Mouse (Mus musculus) C2C12 (cell line): ENCODE results near the gene Ccdc186. TPM values are rescaled to one million over a fixed set of nuclear protein-coding genes. Genes with fewer than 3 reads are reported as not detected.

Source experiments
- H3K27me3 ChIP-seq: one replicate; pipeline ENCODE4 v1.6.1; 2011; ENCODE audit not compliant: control insufficient read depth, insufficient read depth, insufficient read length
- H3K36me3 ChIP-seq: one replicate; pipeline ENCODE4 v1.6.1; 2011; ENCODE audit not compliant: control insufficient read depth, insufficient read depth
- H3K4me3 ChIP-seq: one replicate; pipeline ENCODE4 v1.5.1; 2011; ENCODE audit warnings: mild to moderate bottlenecking, control low read depth; ENCODE audit not compliant: poor library complexity, insufficient read depth, severe bottlenecking
- H3K79me2 ChIP-seq: one replicate; pipeline ENCODE4 v1.6.1; 2011; ENCODE audit not compliant: control insufficient read depth, insufficient read depth
- H3K79me3 ChIP-seq: one replicate; pipeline ENCODE4 v1.6.1; 2011; ENCODE audit warnings: low read depth, control low read depth
- H3ac ChIP-seq: one replicate; pipeline ENCODE3; 2011; ENCODE audit warnings: low read depth; ENCODE audit not compliant: control insufficient read depth, insufficient read length
- CEBPB ChIP-seq: IDR thresholded peaks from one replicate; pipeline ENCODE4 v1.6.1; 2011; ENCODE audit warnings: low read depth, mild to moderate bottlenecking, control low read depth, moderate library complexity
- CTCF ChIP-seq: IDR thresholded peaks from one replicate; pipeline ENCODE4 v1.5.1; 2011; ENCODE audit not compliant: control insufficient read depth, insufficient read depth, insufficient read length
- FOSL1 ChIP-seq: IDR thresholded peaks from one replicate; pipeline ENCODE4 v1.8.0; 2011; ENCODE audit warnings: mild to moderate bottlenecking, low read length; ENCODE audit not compliant: poor library complexity, insufficient read depth, severe bottlenecking
- MAX ChIP-seq: IDR thresholded peaks from one replicate; pipeline ENCODE4 v1.6.1; 2011; ENCODE audit warnings: mild to moderate bottlenecking, control low read depth
- MYOD1 ChIP-seq: IDR thresholded peaks from one replicate; pipeline ENCODE4 v1.6.1; 2011; ENCODE audit warnings: low read depth; ENCODE audit not compliant: control insufficient read depth, insufficient read length
- MYOG ChIP-seq: IDR thresholded peaks from one replicate; pipeline ENCODE4 v1.6.1; 2011; ENCODE audit not compliant: control insufficient read depth, insufficient read length; ENCODE audit errors: extremely low read depth
- USF1 ChIP-seq: IDR thresholded peaks from one replicate; pipeline ENCODE4 v1.6.1; 2011; ENCODE audit warnings: low read depth, mild to moderate bottlenecking, control low read depth, moderate library complexity
- polyA plus RNA-seq: library from polyadenylated mRNA; unstranded; fragments of >200 nt; fragmentation: generic; extraction: Trizol; gene quantifications from one replicate; pipeline ENCODE4 v1.2.1, GENCODE M21; 2012; ENCODE audit warnings: missing spikeins

Gene Ccdc186
- polyA plus RNA-seq, 1 experiment, result 2.9 TPM

DNA sequence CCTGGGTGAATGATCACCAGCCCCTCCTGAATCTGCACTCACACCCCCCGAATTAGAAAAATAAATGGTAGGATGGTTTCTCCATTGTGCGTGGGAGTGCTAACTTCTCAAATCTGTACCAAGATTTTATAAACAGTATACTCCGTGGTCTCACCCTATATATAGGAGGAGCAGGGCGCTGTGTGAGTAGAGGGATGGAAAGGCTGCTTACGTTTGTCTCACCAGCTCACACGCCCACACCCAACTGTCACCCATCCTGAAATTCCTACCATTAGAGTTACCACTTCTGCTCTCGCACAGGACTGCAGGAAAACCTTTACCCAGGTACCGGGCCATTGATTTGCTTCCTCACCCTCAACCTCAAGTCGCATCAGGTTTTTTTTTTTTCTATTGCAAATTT is 53.0 kb downstream of the Ccdc186 start:
- TF ChIP-seq FOSL1, result no peak
- no peak for TF ChIP-seq CEBPB
- TF ChIP-seq MYOD1, result no peak
- TF ChIP-seq MYOG, result no peak
- no peak for TF ChIP-seq CTCF
- no peak for TF ChIP-seq USF1
- TF ChIP-seq MAX, result no peak
- Histone ChIP-seq H3ac (no peak overlapping the region), H3K4me3 (no peak overlapping the region), H3K27me3 (no peaks in the 10 kb centered on the region), H3K79me3 (no peaks in the 10 kb centered on the region), H3K79me2 (no peaks in the 10 kb centered on the region), H3K36me3 (no peaks in the 10 kb centered on the region)

DNA sequence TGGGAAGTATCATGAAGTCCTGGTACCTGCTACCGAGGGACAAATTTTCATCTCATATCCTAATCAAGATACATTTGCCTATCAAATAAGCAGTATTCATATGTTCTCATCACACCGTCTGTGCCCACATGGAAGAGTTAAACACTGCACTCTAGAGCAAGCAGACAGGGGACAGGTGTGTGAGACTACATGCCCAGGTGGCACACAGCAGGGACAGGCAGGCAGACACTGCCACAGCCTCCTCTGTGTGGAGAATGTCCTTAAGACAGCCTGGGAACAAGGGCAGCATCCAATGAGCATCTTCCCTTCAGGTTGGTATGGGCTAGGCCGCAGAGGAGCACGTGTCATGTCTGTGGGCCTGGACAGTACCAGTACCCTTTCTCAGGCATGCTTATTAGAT is 59.3 kb downstream of the Ccdc186 start:
- no peak overlapping the region for H3K4me3 ChIP-seq
- TF ChIP-seq CTCF (no peak), FOSL1 (no peak), CEBPB (no peak), MYOG (no peak), USF1 (no peak), MYOD1 (no peak), MAX (no peak)
- no peaks in the 10 kb centered on the region for H3K27me3 ChIP-seq
- no peaks in the 10 kb centered on the region for H3K79me3 ChIP-seq
- no peaks in the 10 kb centered on the region for H3K79me2 ChIP-seq
- no peak overlapping the region for H3ac ChIP-seq
- H3K36me3 ChIP-seq, result no peaks in the 10 kb centered on the region

DNA sequence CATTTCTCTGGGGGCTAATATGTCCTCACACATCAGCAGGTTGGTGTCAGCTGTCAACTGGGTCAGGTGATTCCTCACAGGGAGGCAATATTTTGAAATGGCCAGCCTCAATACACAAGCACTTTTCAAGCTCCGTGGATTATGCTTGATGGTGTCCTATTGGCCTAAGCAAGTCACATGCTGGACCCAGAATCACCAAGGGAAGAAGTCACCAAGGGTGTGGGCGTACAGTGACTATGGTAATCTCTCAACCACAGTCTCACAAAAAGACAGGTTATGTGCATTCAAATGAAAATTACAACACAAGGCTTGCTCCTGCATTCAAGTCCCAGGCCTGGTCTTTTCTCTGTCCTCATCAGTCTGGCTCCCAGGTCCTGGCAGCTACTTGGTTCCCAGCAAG is 60.3 kb downstream of the Ccdc186 start:
- H3ac ChIP-seq, result no peak overlapping the region
- H3K79me2 ChIP-seq, result no peaks in the 10 kb centered on the region
- TF ChIP-seq USF1 (peak; percentile 57), MAX (no peak), CTCF (no peak), FOSL1 (no peak), MYOG (no peak)
- no peak overlapping the region for H3K4me3 ChIP-seq
- no peaks in the 10 kb centered on the region for H3K27me3 ChIP-seq
- H3K36me3 ChIP-seq, result no peaks in the 10 kb centered on the region
- H3K79me3 ChIP-seq, result no peaks in the 10 kb centered on the region

DNA sequence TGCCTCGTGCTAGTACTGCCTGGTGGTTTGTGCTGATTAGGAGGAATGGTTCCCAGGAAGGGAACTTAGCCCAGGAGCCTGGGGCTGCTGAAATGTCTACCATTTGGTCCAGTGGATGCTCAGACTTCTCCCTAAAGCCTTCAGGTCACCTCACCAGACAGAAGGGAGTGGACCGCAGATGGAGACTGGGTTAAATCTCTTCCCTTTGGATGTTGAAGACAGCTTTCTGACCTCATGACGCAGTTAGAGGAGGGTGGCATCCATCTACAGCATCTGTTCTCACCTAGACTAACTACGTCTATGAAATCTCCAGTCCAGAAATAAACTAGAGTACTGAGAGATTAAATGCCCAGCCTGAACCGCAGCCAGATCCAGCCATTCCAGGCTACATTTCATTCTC is 60.9 kb downstream of the Ccdc186 start:
- H3K36me3 ChIP-seq, result no peaks in the 10 kb centered on the region
- H3K27me3 ChIP-seq, result no peaks in the 10 kb centered on the region
- no peak overlapping the region for H3K4me3 ChIP-seq
- no peaks in the 10 kb centered on the region for H3K79me2 ChIP-seq
- TF ChIP-seq USF1 (no peak), MAX (no peak), CTCF (no peak), FOSL1 (no peak), MYOD1 (no peak), MYOG (no peak), CEBPB (no peak)
- no peak overlapping the region for H3ac ChIP-seq
- H3K79me3 ChIP-seq, result no peaks in the 10 kb centered on the region

DNA sequence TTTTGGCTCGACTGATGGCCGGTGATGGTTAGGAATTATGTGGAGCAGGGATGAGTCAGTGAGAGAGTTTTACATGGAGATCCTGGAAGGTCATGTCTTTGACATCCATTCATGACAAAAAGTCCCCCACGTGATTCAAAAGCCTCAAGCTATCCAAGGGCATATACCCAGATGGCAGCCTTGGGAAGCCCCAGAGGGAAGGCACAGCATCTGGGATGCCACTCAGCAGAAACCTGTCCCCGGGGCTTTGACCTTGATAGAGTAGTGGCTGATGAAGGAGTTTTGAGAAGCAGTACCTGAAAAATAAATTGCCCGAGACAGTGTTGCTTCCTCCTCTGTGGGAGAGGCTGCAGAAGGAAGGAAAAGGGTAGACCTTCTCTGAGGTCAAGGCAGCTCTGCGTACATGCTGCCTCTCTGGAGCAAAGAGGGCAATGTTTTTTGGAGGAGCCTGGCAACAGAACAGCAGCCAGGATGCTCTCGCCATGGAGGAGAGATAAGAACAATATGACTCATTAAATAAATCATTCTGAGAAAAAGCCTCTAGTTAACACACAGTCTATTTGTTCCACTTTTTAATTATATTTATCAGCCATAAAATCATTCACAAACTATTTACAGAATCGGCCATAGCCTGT is 61.6 kb downstream of the Ccdc186 start:
- TF ChIP-seq CEBPB (no peak), USF1 (peak; percentile 75)
- Histone ChIP-seq H3K79me3 (no peaks in the 10 kb centered on the region), H3K36me3 (no peaks in the 10 kb centered on the region), H3K27me3 (no peaks in the 10 kb centered on the region), H3K4me3 (no peak overlapping the region), H3ac (no peak overlapping the region), H3K79me2 (no peaks in the 10 kb centered on the region)

DNA sequence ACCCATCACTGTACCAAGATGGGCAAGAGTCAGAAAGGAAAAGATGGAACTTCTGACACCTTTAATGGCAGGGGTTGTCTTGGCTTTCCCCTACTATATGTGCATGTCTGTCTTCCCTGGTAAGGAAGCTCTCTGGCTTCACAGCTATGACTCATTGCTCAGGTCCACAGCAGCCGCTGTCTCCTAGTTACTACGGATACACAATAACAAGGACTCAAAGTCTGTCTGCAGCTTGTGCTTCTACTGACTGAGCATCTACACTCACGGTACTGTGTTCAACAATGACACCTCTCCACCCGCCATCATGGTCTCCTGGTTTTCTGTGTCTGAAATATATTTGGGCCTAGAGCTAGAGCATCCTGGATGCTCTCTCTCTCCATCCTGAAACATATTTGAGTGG is 62.2 kb downstream of the Ccdc186 start:
- no peak overlapping the region for H3ac ChIP-seq
- H3K79me3 ChIP-seq, result no peaks in the 10 kb centered on the region
- TF ChIP-seq MYOD1 (no peak), MAX (no peak), FOSL1 (no peak), USF1 (no peak)
- H3K4me3 ChIP-seq, result no peak overlapping the region
- H3K36me3 ChIP-seq, result no peaks in the 10 kb centered on the region
- H3K79me2 ChIP-seq, result no peaks in the 10 kb centered on the region
- no peaks in the 10 kb centered on the region for H3K27me3 ChIP-seq
